Mouse (Mus musculus): ENCODE results near the gene Il18r1.
A peak's percentile ranks its signal among the peaks of the same experiment; 100 is the strongest.

Gene Il18r1

DNA sequence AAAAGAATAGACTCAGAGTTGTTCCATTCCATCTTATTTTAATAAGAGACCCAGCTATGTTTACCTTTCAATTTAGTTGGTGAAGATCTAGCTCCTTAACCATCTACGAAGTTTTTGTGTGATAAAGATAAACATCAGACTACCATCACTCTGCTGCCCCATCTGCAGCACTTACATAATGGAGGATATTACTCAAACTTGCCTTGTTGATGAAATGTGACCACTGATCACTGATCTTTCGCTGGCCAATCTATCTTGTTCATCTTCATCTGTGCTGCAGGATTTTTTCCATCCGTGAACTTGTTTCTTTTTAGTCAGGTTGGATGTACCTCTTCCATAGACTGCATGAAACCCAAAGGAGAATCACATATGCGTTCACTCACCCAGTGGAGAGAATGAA is 29.2 kb downstream of the Il18r1 start:
- no peak for DNase-seq (ENCODE audit: low spot score)

DNA sequence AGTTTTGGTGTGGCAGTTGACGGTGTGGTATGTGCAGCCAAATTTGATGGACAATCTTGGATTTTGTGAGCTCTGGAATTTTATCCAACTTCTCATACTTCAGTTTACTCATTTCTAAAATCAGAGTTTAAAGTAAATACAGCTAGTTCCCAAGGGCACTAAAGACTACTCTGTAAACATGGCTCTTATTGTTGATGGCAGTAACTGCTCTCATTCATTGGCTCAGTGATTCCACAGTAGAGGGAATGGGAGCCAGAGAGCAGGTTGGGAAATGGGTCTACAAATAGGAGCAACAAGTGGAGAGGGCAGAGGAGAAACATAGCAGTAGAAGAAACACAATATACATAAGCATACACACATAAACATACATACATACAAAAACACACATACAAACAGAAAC is 34.4 kb downstream of the Il18r1 start:
- DNase-seq (ENCODE audit: low spot score): no peak

DNA sequence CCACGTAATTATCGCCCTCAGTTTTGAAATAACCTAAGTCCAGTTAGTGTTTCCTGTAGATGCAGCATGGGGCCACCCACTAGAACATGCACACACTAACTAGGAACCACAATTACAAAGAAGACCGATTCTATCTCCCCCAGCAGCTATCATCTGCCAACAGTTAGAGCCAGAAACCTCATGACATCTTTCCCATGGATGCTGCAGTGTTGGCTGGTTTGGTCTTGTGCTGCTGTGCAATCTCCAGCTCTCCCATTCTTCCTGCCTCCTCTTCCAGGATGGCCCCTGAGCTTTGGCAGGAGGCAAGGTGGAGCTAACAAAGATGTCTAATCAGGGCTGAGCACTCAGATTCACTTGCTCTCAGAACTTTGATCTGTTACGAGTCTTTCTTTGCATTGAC is 35.8 kb downstream of the Il18r1 start:
- no peak for DNase-seq (ENCODE audit: low spot score)

DNA sequence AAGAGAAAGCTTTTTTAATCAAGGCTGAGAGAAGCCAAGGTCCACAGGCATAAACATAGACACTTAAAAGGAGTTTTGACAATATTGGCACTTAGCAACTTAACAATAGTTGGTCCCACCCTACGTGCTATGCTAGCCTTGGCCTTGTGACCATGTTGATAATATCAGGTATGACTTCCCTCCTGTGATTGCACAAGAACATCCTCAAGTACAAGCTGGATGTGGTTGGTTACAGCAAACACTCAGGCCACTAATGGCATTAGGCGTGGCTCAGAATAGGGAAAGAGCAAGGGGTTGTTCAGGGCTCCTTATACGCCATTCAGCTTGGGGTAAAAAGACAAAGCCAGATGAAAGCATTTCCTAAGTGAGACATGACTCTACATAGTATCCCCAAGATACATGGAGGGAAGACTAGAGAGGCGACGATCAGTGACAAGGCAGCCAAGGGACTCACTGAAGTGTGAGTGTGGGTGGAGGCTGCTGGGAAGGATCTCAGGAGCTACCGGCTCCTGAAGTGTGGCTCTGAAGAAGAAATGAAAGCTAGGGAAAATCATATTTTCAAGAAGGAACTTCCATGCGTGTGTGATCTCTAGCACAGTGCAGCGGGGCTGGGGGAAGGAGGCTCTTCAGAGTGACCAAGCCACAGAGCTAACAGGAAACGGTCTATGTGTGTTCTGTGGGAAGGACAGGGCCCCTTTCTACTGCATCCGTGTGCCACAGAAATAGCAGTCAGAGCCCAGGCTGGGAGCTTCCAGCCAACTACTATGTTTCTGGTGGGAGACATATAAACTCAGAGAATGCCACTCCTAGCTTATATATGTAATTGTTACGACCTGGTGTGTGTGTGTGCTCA is 36.4 kb downstream of the Il18r1 start:
- DNase-seq (ENCODE audit: low spot score): no peak

DNA sequence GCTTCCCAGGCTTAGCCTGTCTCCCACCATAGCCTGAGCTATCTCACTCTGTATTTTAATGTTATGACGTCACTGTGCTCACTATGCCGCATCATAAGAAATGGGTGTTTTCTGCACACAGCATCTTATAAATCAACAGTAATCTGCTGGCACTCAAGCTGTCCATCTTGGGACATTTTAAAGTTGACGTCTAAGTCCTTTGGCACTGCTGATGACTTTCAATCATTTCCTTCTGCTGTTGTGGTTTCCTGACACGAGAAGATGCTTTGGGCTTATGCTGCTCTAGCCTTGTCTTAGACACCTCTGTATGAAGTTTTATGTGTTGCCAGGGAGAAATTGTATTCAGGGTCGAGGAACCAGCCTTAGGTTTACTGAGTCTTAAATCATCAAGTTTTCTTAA is 39.2 kb downstream of the Il18r1 start:
- DNase-seq (ENCODE audit: low spot score): no peak

DNA sequence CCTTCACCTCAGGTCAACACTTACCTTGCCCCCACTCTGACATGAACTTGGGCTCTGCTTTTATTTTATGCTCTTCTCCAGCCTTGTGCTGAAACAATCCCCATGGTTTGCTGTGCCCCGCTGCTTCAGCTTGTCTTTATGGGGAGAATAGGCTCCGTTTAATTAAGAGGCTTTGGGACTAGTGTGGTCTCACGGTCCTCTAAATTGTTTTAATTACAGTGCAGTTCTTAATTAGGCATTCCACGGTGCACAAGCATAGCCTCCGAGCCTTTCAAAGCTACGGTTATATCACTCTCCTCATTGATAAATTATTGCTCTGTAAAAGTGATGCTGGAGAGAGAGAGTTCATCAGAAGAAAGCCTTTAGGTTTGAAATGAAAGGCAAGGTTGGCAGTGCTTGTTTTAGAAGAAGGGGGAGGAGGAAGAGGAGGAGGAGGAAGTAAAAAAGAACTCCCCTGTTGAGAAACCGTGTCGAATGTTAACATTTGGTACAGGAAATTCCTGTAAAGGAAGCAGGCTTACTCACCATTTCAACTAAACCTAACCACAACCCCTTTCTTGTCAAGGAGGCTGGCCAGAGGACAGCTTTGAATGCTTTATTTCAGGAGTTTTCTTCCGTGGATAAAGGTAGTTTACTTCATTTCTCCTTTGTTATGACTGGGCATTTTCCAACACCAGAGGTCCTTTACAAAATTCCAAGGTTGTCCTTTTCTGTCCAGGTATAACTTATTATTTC is 49.7 kb downstream of the Il18r1 start, which contains the start of gene Il18rap:
Il18rap (plus strand) TSS at position 512 of the 735 bp plus-strand sequence.
- no peak for DNase-seq (ENCODE audit: low spot score)

DNA sequence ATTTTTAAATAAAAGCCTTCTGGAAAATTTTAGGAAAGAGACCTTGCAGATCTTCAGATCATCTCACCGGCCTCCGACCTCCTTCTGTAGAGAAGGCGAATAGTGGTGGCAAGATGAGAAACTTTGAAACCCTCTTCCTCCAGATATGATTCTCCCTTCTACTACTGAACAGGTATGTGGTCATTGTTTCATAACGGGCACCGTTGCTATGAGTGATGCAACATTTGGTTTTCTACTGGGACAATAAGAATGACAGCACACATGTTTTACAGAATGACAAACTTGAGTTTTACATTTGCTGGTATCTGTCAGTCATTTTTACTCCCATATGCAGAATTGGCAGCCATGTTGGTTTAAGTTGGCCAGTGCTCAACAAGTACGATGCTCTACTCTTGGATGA is 51.0 kb downstream of the Il18r1 start:
- DNase-seq (ENCODE audit: low spot score): no peak

DNA sequence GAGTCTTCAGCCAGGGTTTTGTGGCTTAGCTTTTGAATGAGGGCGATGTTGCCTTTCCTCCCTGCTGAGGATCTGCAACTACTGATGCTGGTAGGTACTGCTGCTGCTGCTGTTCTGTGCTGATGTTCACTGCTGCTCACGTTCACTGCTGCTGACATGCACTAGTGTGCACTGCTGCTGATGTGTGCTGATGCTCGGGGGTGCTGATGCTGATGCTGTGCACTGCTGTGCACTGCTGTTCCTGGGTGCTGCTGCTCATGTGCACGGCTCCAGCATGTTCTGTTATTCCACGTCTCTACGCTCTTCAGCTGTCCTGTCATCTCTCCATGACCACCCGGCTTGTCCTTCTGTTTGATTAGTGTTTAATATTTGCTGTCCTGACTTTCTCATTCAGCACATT is 57.6 kb downstream of the Il18r1 start:
- DNase-seq (ENCODE audit: low spot score): no peak

DNA sequence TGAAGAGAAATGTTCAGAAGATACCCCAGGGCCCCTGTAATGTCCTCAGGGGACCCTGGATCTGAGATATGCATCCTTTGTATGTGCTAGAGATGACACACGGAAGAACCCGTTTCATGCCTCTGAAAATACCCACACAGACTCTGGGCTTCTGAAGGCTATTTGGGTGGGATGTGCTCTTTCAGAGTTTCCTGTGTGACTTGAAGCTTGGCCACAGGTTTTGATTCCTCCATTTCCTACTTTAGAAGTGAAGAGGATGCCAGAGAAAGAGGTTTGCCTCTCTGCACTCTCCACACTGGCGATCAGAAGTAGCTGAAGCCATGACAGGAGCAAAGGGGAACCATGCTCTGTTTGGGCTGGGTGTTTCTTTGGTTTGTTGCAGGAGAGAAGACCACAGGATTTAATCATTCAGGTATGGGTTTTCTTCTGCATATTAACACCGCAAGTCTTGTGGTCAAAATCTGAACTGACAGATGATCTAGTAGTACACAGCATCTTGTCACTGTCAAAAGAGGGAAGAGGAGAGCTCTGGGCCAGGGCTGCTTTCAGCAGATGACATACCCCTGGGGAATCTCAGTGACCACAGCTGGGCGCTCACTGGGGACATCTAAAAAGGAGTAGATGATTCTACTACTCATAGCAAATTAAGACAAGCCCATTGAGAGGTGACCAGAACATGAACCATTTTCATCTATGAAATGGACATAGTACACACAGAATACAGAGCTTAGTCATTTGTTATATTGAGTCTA is 58.8 kb downstream of the Il18r1 start:
- DNase-seq (ENCODE audit: low spot score): no peak

DNA sequence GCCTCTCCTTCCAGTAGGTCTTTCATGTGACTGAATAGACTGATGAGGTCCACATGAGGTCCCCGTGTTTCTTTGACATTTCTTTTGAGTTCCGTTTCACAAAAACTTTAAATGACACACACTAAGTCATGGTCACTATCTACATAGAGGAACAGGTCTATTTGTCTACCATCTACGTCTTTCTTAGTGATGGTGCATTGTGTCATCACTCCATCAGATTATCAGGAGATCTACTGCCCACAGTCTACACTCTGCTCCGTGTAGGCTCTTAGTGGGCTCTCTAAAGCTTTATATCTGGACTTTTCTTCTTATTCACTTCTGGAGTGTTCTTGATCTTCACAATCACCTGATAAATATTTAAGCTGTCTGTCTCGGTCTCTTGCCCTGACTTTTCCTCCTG is 63.9 kb downstream of the Il18r1 start:
- DNase-seq (ENCODE audit: low spot score): no peak

DNA sequence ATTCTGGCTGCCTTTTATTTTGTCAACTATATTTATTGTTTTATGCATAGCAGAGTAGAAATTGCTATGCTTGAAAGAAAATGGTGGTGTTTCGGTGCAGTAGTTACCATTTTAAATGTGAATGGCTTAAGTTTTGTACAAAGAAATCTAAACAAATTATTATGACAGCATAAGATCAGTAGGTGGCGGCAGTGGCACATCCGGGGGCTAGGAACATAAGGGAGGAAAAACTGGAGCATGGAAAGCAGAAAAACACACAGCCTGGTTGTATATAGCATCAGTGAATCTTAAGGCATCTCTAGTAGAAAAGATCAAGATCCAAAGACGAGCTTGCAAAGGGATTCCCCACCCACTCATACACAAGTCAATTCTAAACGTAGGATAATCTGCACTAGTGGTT is 72.2 kb downstream of the Il18r1 start:
- DNase-seq (ENCODE audit: low spot score): no peak

DNA sequence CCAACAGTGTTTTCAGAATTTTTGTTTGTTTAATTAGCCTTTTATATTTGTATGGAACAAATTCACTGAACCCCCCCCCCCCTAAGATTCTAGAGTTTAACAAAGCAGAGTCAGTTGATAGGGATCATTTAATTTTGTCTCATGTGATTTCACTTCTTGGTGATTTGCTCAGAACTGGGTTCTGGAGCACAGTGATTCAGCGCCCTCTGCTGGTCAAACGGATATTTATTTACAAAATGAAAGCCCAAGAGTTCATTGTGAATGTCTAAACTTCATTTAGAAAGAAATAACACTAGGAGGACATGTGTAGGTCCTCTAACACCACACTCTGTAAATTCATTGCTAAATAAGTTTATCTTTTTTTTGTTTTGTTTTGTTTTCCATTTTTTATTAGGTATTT is 79.3 kb downstream of the Il18r1 start:
- DNase-seq (ENCODE audit: low spot score): peak; percentile 42

DNA sequence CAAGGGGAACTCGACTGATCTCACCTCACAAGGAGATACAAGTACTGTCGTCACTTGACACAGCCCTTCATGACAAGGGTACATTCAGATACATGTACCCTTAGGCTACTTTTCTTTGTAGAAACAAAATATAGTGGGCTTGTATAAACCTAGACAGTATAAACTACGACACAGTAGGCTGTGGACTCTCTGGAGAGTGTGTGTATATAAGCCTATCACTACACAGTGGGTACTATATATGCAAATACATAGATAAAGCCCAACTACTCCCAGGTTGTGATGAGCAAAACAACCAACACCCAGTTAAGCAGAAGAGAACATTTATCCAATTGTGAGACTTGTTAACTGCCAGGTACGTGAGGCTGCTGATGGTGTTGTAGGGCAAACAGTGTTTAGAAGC is 81.3 kb downstream of the Il18r1 start:
- DNase-seq (ENCODE audit: low spot score): no peak

DNA sequence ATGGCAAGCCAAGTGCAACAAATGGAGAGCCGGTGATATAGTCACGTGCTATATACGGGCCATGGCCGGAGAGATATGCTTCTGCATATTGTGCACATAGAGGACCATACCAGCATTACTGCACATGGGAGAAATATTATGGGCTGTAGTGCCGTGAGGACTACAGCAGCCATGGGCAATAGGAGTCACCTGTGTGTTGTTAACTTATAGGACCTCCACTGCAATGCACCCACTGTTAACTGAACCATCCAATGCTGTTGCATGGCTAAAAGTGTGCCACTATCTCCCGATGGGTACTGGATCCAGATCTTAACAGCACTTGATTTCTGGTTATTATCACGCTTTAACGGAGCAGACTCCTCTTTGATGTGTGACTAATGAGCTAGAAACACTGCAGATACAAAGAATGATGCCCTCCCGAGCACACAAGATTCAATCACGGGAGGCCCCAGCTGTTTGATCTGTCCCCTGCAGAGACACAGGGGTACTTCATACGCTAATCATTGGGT is 81.8 kb downstream of the Il18r1 start:
- DNase-seq (ENCODE audit: low spot score): no peak

DNA sequence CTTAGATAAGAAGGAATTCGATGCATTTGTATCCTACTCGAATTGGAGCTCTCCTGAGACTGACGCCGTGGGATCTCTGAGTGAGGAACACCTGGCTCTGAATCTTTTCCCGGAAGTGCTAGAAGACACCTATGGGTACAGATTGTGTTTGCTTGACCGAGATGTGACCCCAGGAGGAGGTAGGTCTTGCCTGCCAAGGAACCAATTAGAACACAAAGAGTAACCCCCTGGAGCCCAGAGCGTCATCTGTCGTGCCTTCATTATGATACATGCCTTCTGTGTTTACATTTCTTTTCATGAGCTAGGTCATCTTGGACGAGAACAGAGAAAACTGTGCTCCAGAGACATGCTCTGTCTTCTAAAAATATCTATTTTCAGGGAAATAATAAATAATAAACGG is 82.4 kb downstream of the Il18r1 start:
- DNase-seq (ENCODE audit: low spot score): no peak
